Mouse (Mus musculus): ENCODE measurements at regions not wholly inside any gene's neighbourhood (a gene's known extent, or its start where the extent isn't known, plus 50 kb on each side); places are given as distances from the start of the nearest gene placed in this dataset.

DNA sequence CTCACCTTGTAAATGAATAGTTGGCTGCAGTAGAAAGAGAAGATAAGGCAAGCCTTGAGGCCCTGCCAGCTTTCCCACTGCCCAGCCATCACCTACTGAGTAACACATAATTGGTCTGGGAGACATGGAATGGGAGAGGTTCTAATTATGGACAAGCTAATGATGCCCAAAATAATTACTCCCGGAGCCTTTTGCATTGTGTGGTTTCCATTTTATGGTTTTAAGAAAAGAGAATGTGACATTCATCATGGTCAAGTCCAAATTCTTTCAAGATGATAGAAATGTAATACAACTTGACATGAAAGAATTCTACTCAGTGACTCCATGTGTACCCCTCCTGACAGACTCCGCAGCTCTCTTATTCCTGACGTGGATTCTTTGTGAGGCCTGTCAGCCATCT is 518.6 kb downstream of the Efnb2 start:
- no peak overlapping the region for H3K9ac ChIP-seq (ENCODE audit: low read depth, low read length, severe bottlenecking)
- ATAC-seq (ENCODE audit: low FRiP score, low read depth) (no peak), DNase-seq (ENCODE audit: low spot score) (no peak)
- H3K36me3 ChIP-seq (ENCODE audit: control insufficient read depth, insufficient read depth, low read length): no peaks in the 10 kb centered on the region
- no peak overlapping the region for H3K4me3 ChIP-seq (replicated peaks; ENCODE audit: low read length)
- 52% methylated on average over 3 of the region's 3 CpGs for WGBS
- peaks cover 2% of the 10 kb centered on the region; the same call in 1 of the 2 replicates for H3K9me3 ChIP-seq (ENCODE audit: control insufficient read depth, low read length)
- no peak for TF ChIP-seq POLR2A (IDR thresholded peaks at IDR 0.05; ENCODE audit: borderline replicate concordance, extremely low read depth, insufficient read depth, insufficient read length)
- H3K27me3 ChIP-seq (ENCODE audit: control insufficient read depth, insufficient read depth, low read length): no peaks in the 10 kb centered on the region
- no peak overlapping the region for H3K27ac ChIP-seq (replicated peaks; ENCODE audit: low read depth, low read length)
- no peak overlapping the region for H3K4me2 ChIP-seq (replicated peaks; ENCODE audit: low read depth, low read length, severe bottlenecking)
- H3K4me1 ChIP-seq (ENCODE audit: control insufficient read depth, insufficient read depth, low read length): peaks cover 3% of the 10 kb centered on the region; the same call in 1 of the 2 replicates

DNA sequence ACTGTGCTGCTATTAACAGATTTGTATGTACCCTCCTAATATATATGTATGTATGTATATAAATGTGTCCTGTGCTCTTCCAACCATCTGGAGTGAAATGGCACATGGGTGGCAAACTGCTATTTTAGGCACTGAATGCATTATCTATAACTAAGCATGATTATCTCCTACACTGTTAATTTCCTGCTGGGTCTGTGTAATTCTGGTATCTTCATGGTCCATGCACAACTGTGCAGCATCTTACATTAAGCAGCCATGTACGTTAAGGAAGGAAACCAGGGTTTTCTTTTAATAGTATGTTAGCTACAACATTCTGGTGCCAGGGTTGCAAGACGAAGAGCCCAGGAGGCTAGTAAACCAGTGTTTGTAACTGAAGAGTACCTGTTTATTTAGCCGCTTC is 521.3 kb downstream of the Efnb2 start:
- H3K36me3 ChIP-seq (ENCODE audit: control insufficient read depth, insufficient read depth, low read length): no peaks in the 10 kb centered on the region
- WGBS: 54% methylated on average over 3 of the region's 3 CpGs
- H3K9me3 ChIP-seq (ENCODE audit: control insufficient read depth, low read length): no peaks in the 10 kb centered on the region
- no peak for DNase-seq (ENCODE audit: low spot score)
- peaks cover 3% of the 10 kb centered on the region; the same call in 1 of the 2 replicates for H3K4me1 ChIP-seq (ENCODE audit: control insufficient read depth, insufficient read depth, low read length)
- no peak overlapping the region for H3K27ac ChIP-seq (replicated peaks; ENCODE audit: low read depth, low read length)
- TF ChIP-seq POLR2A (IDR thresholded peaks at IDR 0.05; ENCODE audit: borderline replicate concordance, extremely low read depth, insufficient read depth, insufficient read length): no peak
- H3K4me3 ChIP-seq (replicated peaks; ENCODE audit: low read length): no peak overlapping the region
- H3K27me3 ChIP-seq (ENCODE audit: control insufficient read depth, insufficient read depth, low read length): no peaks in the 10 kb centered on the region
- no peak overlapping the region for H3K4me2 ChIP-seq (replicated peaks; ENCODE audit: low read depth, low read length, severe bottlenecking)
- ATAC-seq (ENCODE audit: low FRiP score, low read depth): no peak
- H3K9ac ChIP-seq (ENCODE audit: low read depth, low read length, severe bottlenecking): no peak overlapping the region

DNA sequence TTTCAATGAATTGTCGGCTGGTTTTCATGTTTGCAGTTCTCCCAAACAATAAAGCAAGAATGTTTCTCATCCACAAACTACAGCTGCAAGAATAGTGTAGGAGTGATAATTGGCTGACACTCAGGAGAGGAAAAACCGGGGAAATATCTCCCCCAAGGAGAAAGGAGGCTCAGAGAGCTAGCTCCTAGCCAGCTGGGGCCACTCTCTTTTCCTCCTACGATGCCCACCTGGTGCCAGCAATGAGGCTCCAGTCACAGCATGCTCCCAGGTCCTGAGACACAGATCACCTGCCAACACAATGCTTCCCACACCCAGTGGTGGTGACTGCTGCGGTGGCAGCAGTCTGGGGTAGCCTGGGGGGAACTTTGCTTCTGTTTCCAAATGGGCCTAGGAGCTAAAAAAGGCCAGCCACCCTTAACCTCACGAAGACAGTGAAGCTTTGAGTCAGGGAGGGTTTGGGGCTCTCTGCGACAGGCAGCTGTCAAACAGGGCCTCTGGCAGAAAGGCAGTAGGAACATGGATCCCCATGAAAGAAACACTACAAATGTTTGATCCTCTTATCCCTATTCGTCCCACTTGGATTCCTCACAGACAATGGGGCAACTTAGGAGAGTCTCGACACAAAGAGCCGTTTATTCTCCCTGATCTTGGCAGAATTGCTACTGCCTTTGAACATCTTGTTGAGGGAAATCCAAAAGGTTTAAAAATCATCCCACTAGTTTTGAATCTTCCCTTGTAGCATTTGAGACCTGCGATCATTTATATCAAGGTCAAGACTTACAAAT is 527.8 kb downstream of the Efnb2 start:
- no peaks in the 10 kb centered on the region for H3K4me1 ChIP-seq (ENCODE audit: control insufficient read depth, insufficient read depth, low read length)
- TF ChIP-seq POLR2A (IDR thresholded peaks at IDR 0.05; ENCODE audit: borderline replicate concordance, extremely low read depth, insufficient read depth, insufficient read length): no peak

DNA sequence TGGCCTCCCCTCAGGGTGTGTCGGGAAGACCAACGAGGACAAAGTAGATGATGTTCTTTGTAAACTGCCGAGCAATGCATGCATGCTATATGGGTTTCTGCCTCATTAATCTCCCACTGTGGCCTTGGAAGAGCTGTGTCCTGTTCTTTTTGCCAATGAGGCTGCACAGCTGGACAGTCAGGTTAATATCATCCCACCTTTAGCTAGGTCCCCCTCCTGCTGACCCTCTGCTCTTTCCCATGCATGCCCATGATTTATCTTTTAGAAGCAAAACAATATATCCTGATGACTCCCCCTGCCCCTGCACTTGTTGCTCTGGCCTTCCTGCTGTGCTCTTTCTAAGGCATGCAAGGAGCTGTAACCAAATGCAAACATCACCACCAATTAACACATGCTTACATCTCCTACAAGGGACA is 529.1 kb downstream of the Efnb2 start:
- Histone ChIP-seq H3K9me3 (ENCODE audit: control insufficient read depth, low read length) (no peaks in the 10 kb centered on the region), H3K27ac (replicated peaks; ENCODE audit: low read depth, low read length) (no peak overlapping the region), H3K4me1 (ENCODE audit: control insufficient read depth, insufficient read depth, low read length) (no peaks in the 10 kb centered on the region), H3K36me3 (ENCODE audit: control insufficient read depth, insufficient read depth, low read length) (no peaks in the 10 kb centered on the region), H3K9ac (ENCODE audit: low read depth, low read length, severe bottlenecking) (no peak overlapping the region), H3K27me3 (ENCODE audit: control insufficient read depth, insufficient read depth, low read length) (no peaks in the 10 kb centered on the region), H3K4me2 (replicated peaks; ENCODE audit: low read depth, low read length, severe bottlenecking) (no peak overlapping the region), H3K4me3 (replicated peaks; ENCODE audit: low read length) (no peak overlapping the region)
- DNase-seq (ENCODE audit: low spot score): no peak
- ATAC-seq (ENCODE audit: low FRiP score, low read depth): no peak
- 24% methylated on average over 3 of the region's 3 CpGs for WGBS
- TF ChIP-seq POLR2A (IDR thresholded peaks at IDR 0.05; ENCODE audit: borderline replicate concordance, extremely low read depth, insufficient read depth, insufficient read length): no peak

More for the DNA sequence above, 527.8 kb downstream of the Efnb2 start:
- ATAC-seq (ENCODE audit: low FRiP score, low read depth): no peak
- no peaks in the 10 kb centered on the region for H3K27me3 ChIP-seq (ENCODE audit: control insufficient read depth, insufficient read depth, low read length)
- H3K36me3 ChIP-seq (ENCODE audit: control insufficient read depth, insufficient read depth, low read length): no peaks in the 10 kb centered on the region
- WGBS: 44% methylated on average over 10 of the region's 10 CpGs
- H3K4me3 ChIP-seq (replicated peaks; ENCODE audit: low read length): no peak overlapping the region
- no peaks in the 10 kb centered on the region for H3K9me3 ChIP-seq (ENCODE audit: control insufficient read depth, low read length)
- no peak overlapping the region for H3K9ac ChIP-seq (ENCODE audit: low read depth, low read length, severe bottlenecking)
- no peak overlapping the region for H3K27ac ChIP-seq (replicated peaks; ENCODE audit: low read depth, low read length)
- no peak overlapping the region for H3K4me2 ChIP-seq (replicated peaks; ENCODE audit: low read depth, low read length, severe bottlenecking)
- DNase-seq (ENCODE audit: low spot score): no peak

DNA sequence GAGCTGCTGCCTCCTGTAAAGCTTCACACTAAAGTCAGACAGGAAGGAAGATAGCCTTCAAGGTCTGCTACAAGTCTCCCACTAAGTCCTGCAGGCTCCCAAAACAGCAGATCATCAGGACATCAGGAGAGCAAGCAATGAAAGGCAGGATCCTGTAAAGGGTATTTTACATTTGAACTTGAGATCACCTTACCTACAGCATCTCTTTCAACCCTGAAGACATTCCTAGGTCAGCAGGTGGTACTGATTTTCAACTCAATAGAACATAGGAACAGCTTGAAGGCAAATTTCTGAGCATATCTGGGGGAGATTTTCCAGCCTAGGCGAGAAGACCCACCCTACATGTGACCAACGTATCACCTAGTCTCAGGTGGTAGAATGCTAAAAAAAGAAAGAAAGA is 530.2 kb downstream of the Efnb2 start:
- Histone ChIP-seq H3K4me3 (replicated peaks; ENCODE audit: low read length) (no peak overlapping the region), H3K9me3 (ENCODE audit: control insufficient read depth, low read length) (no peaks in the 10 kb centered on the region), H3K36me3 (ENCODE audit: control insufficient read depth, insufficient read depth, low read length) (no peaks in the 10 kb centered on the region), H3K9ac (ENCODE audit: low read depth, low read length, severe bottlenecking) (no peak overlapping the region), H3K27ac (replicated peaks; ENCODE audit: low read depth, low read length) (no peak overlapping the region), H3K27me3 (ENCODE audit: control insufficient read depth, insufficient read depth, low read length) (no peaks in the 10 kb centered on the region), H3K4me2 (replicated peaks; ENCODE audit: low read depth, low read length, severe bottlenecking) (no peak overlapping the region), H3K4me1 (ENCODE audit: control insufficient read depth, insufficient read depth, low read length) (no peaks in the 10 kb centered on the region)
- no peak for ATAC-seq (ENCODE audit: low FRiP score, low read depth)
- WGBS: 61% methylated on average over 2 of the region's 2 CpGs
- no peak for DNase-seq (ENCODE audit: low spot score)
- no peak for TF ChIP-seq POLR2A (IDR thresholded peaks at IDR 0.05; ENCODE audit: borderline replicate concordance, extremely low read depth, insufficient read depth, insufficient read length)

All from limb, embryonic 14.5 days (tissue).